Mouse (Mus musculus): ENCODE measurements around the gene Glis2. TPM values are rescaled to one million over a fixed set of nuclear protein-coding genes. Genes with fewer than 3 reads are reported as not detected.

Glis2 gene
- polyA plus RNA-seq, 1 experiment from 2014 or later: 2.0 TPM

GRCm38 (mm10) chr16:4595527-4595963 is 1.0 kb downstream of the Glis2 start:
- H3K4me2 ChIP-seq: peak overlapping the region; percentile 69
- ATAC-seq (ENCODE audit: insufficient read depth): no peak; the same call in 1 of the 2 replicates
- no peak overlapping the region for H3K27ac ChIP-seq (replicated peaks)
- H3K4me1 ChIP-seq (replicated peaks): peaks cover 45% of the 10 kb centered on the region
- H3K9ac ChIP-seq: no peak overlapping the region
- H3K36me3 ChIP-seq (replicated peaks): 0 out of 2 replicates have a peak, but pooled peaks cover 2% of the 10 kb centered on the region
- H3K9me3 ChIP-seq (replicated peaks): no peaks in the 10 kb centered on the region
- peaks cover 69% of the 10 kb centered on the region for H3K27me3 ChIP-seq
- WGBS (ENCODE audit: insufficient replicate concordance): 30% methylated on average over 5 of the region's 5 CpGs
- peak overlapping the region; percentile 60 for H3K4me3 ChIP-seq (replicated peaks)

GRCm38 (mm10) chr16:4596141-4596728 is 1.7 kb downstream of the Glis2 start:
- Histone ChIP-seq H3K27ac (replicated peaks) (no peak overlapping the region), H3K4me1 (replicated peaks) (peaks cover 52% of the 10 kb centered on the region), H3K9me3 (replicated peaks) (no peaks in the 10 kb centered on the region), H3K9ac (0 out of 2 replicates have a peak overlapping the region, but pooled peaks have one; percentile 8), H3K4me2 (peak overlapping the region; percentile 69), H3K27me3 (peaks cover 65% of the 10 kb centered on the region), H3K36me3 (replicated peaks) (no peaks in the 10 kb centered on the region), H3K4me3 (replicated peaks) (peak overlapping the region; percentile 60; the same call in 1 of the 2 replicates)
- no peak for ATAC-seq (ENCODE audit: insufficient read depth)
- 53% methylated on average over 3 of the region's 3 CpGs for WGBS (ENCODE audit: insufficient replicate concordance)

GRCm38 (mm10) chr16:4596836-4597235 is 2.3 kb downstream of the Glis2 start:
- peaks cover 61% of the 10 kb centered on the region for H3K27me3 ChIP-seq
- no peak for ATAC-seq (ENCODE audit: insufficient read depth)
- no peak overlapping the region for H3K4me3 ChIP-seq (replicated peaks)
- no peak overlapping the region for H3K4me2 ChIP-seq
- H3K4me1 ChIP-seq (replicated peaks): peaks cover 56% of the 10 kb centered on the region
- 56% methylated on average over 2 of the region's 2 CpGs for WGBS (ENCODE audit: insufficient replicate concordance)
- no peak overlapping the region for H3K9ac ChIP-seq
- no peaks in the 10 kb centered on the region for H3K9me3 ChIP-seq (replicated peaks)
- no peak overlapping the region for H3K27ac ChIP-seq (replicated peaks)
- no peaks in the 10 kb centered on the region for H3K36me3 ChIP-seq (replicated peaks)

- Histone ChIP-seq H3K36me3 (replicated peaks) (no peaks in the 10 kb centered on the region), H3K9ac (no peak overlapping the region), H3K9me3 (replicated peaks) (no peaks in the 10 kb centered on the region), H3K27me3 (peaks cover 57% of the 10 kb centered on the region), H3K4me3 (replicated peaks) (no peak overlapping the region), H3K4me1 (replicated peaks) (peaks cover 60% of the 10 kb centered on the region), H3K4me2 (no peak overlapping the region), H3K27ac (replicated peaks) (no peak overlapping the region)
- ATAC-seq (ENCODE audit: insufficient read depth): no peak
- WGBS (ENCODE audit: insufficient replicate concordance): 72% methylated on average over 7 of the region's 7 CpGs
These were observed 2.8 kb downstream of the Glis2 start for GRCm38 (mm10) chr16:4597296-4597695.

GRCm38 (mm10) chr16:4598041-4598440 is 3.5 kb downstream of the Glis2 start:
- no peak for ATAC-seq (ENCODE audit: insufficient read depth)
- Histone ChIP-seq H3K36me3 (replicated peaks) (no peaks in the 10 kb centered on the region), H3K4me1 (replicated peaks) (peaks cover 66% of the 10 kb centered on the region), H3K9me3 (replicated peaks) (no peaks in the 10 kb centered on the region), H3K4me3 (replicated peaks) (no peak overlapping the region), H3K27ac (replicated peaks) (no peak overlapping the region), H3K27me3 (peaks cover 49% of the 10 kb centered on the region), H3K4me2 (no peak overlapping the region), H3K9ac (no peak overlapping the region)
- 63% methylated on average over 5 of the region's 5 CpGs for WGBS (ENCODE audit: insufficient replicate concordance)

GRCm38 (mm10) chr16:4598891-4599543 is 4.5 kb downstream of the Glis2 start:
- peaks cover 39% of the 10 kb centered on the region for H3K27me3 ChIP-seq
- ATAC-seq (ENCODE audit: insufficient read depth): no peak
- WGBS (ENCODE audit: insufficient replicate concordance): 45% methylated on average over 6 of the region's 6 CpGs
- no peak overlapping the region for H3K27ac ChIP-seq (replicated peaks)
- no peak overlapping the region for H3K4me2 ChIP-seq
- peaks cover 71% of the 10 kb centered on the region for H3K4me1 ChIP-seq (replicated peaks)
- no peaks in the 10 kb centered on the region for H3K36me3 ChIP-seq (replicated peaks)
- H3K9me3 ChIP-seq (replicated peaks): no peaks in the 10 kb centered on the region
- no peak overlapping the region; the same call in 1 of the 2 replicates for H3K9ac ChIP-seq
- no peak overlapping the region for H3K4me3 ChIP-seq (replicated peaks)

- Histone ChIP-seq H3K4me2 (no peak overlapping the region), H3K36me3 (replicated peaks) (no peaks in the 10 kb centered on the region), H3K27me3 (peaks cover 33% of the 10 kb centered on the region), H3K4me3 (replicated peaks) (no peak overlapping the region), H3K9me3 (replicated peaks) (no peaks in the 10 kb centered on the region), H3K27ac (replicated peaks) (no peak overlapping the region), H3K4me1 (replicated peaks) (peaks cover 71% of the 10 kb centered on the region), H3K9ac (no peak overlapping the region)
- 51% methylated on average over 3 of the region's 3 CpGs for WGBS (ENCODE audit: insufficient replicate concordance)
- no peak for ATAC-seq (ENCODE audit: insufficient read depth)
These were observed 5.1 kb downstream of the Glis2 start for GRCm38 (mm10) chr16:4599616-4600015.

- no peak for ATAC-seq (ENCODE audit: insufficient read depth)
- H3K9ac ChIP-seq: no peak overlapping the region
- H3K27me3 ChIP-seq: peaks cover 22% of the 10 kb centered on the region
- peaks cover 69% of the 10 kb centered on the region for H3K4me1 ChIP-seq (replicated peaks)
- no peaks in the 10 kb centered on the region for H3K9me3 ChIP-seq (replicated peaks)
- H3K4me2 ChIP-seq: no peak overlapping the region
- H3K36me3 ChIP-seq (replicated peaks): no peaks in the 10 kb centered on the region
- no peak overlapping the region for H3K27ac ChIP-seq (replicated peaks)
- H3K4me3 ChIP-seq (replicated peaks): no peak overlapping the region
- WGBS (ENCODE audit: insufficient replicate concordance): 55% methylated on average over 9 of the region's 9 CpGs
These were observed 6.3 kb downstream of the Glis2 start for GRCm38 (mm10) chr16:4600701-4601310.

GRCm38 (mm10) chr16:4602189-4602588 is 7.7 kb downstream of the Glis2 start:
- H3K36me3 ChIP-seq (replicated peaks): no peaks in the 10 kb centered on the region
- peaks cover 8% of the 10 kb centered on the region; the same call in 1 of the 2 replicates for H3K27me3 ChIP-seq
- H3K9ac ChIP-seq: no peak overlapping the region
- WGBS (ENCODE audit: insufficient replicate concordance): 27% methylated on average over 3 of the region's 3 CpGs
- H3K4me2 ChIP-seq: peak overlapping the region; percentile 2; the same call in 1 of the 2 replicates
- no peaks in the 10 kb centered on the region for H3K9me3 ChIP-seq (replicated peaks)
- peak overlapping the region; percentile 29; the same call in 1 of the 2 replicates for H3K27ac ChIP-seq (replicated peaks)
- peak; percentile 35; the same call in 1 of the 2 replicates for ATAC-seq (ENCODE audit: insufficient read depth)
- H3K4me3 ChIP-seq (replicated peaks): no peak overlapping the region
- H3K4me1 ChIP-seq (replicated peaks): peaks cover 71% of the 10 kb centered on the region

GRCm38 (mm10) chr16:4602766-4603452 is 8.4 kb downstream of the Glis2 start:
- Histone ChIP-seq H3K27me3 (peaks cover 2% of the 10 kb centered on the region; the same call in 1 of the 2 replicates), H3K4me2 (no peak overlapping the region), H3K27ac (replicated peaks) (peak overlapping the region; percentile 29; the same call in 1 of the 2 replicates), H3K4me1 (replicated peaks) (peaks cover 75% of the 10 kb centered on the region), H3K36me3 (replicated peaks) (no peaks in the 10 kb centered on the region), H3K9me3 (replicated peaks) (no peaks in the 10 kb centered on the region), H3K4me3 (replicated peaks) (no peak overlapping the region), H3K9ac (no peak overlapping the region)
- no peak for ATAC-seq (ENCODE audit: insufficient read depth)
- WGBS (ENCODE audit: insufficient replicate concordance): 56% methylated on average over 7 of the region's 7 CpGs

- H3K36me3 ChIP-seq (replicated peaks): no peaks in the 10 kb centered on the region
- H3K9ac ChIP-seq: no peak overlapping the region
- peaks cover 74% of the 10 kb centered on the region for H3K4me1 ChIP-seq (replicated peaks)
- ATAC-seq (ENCODE audit: insufficient read depth): no peak
- WGBS (ENCODE audit: insufficient replicate concordance): 64% methylated on average over 1 of the region's 1 CpGs
- H3K4me3 ChIP-seq (replicated peaks): no peak overlapping the region
- no peaks in the 10 kb centered on the region; the same call in 1 of the 2 replicates for H3K27me3 ChIP-seq
- H3K4me2 ChIP-seq: no peak overlapping the region
- H3K9me3 ChIP-seq (replicated peaks): no peaks in the 10 kb centered on the region
- H3K27ac ChIP-seq (replicated peaks): no peak overlapping the region; the same call in 1 of the 2 replicates
These were observed 8.9 kb downstream of the Glis2 start for GRCm38 (mm10) chr16:4603453-4603837.
